Mouse (Mus musculus): ENCODE measurements around the gene Hpcal1.

Gene Hpcal1

GRCm38 (mm10) chr12:17690564-17691281 is at the start of gene Hpcal1:
Gene Hpcal1, plus strand, starts transcription at chr12:17690856.
- peak; percentile 93 for DNase-seq

DNA sequence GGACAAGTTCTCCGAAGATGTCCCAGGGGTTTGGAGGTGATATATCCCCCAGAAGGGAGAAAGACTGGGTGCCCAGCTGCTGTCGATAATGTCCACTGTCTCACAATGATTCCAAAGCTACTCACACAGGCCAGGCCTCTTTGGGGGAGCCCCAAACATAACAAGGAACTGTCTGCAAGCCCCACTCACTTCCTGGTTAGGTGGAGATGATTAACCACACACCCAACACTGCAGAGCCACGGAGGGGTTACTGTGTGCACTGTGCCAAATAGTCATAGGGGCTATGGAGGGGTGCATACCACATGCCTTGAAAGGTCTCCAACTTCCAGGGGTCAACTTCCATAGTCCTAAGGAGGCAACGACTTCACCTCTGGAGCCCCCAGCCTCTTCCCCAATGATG is 49.4 kb upstream of the Hpcal1 start:
- DNase-seq, result no peak

GRCm38 (mm10) chr12:17644385-17645222 is 46.1 kb upstream of the Hpcal1 start:
- no peak for DNase-seq

DNA sequence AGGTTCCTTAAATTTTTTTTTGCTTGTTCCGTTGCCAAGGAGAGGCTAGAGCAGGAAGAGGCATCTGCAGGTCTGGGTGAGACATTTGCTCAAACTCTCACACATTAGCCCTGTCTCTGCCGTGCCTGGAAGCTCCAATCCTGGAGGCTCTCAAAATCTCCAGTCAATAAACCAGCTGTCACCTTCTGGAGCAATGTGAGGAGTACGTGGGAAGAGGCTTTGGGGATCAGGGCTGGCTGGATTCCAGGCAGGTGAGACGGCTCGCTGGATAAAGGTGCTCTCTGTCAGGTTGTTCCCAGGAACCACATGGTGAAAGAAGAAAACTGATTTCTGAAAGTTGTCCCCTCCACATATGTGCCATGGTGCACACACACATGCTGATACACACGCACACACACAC is 44.2 kb upstream of the Hpcal1 start:
- DNase-seq, result no peak

- DNase-seq, result no peak
Observed at GRCm38 (mm10) chr12:17651223-17652095, 39.2 kb upstream of the Hpcal1 start.

DNA sequence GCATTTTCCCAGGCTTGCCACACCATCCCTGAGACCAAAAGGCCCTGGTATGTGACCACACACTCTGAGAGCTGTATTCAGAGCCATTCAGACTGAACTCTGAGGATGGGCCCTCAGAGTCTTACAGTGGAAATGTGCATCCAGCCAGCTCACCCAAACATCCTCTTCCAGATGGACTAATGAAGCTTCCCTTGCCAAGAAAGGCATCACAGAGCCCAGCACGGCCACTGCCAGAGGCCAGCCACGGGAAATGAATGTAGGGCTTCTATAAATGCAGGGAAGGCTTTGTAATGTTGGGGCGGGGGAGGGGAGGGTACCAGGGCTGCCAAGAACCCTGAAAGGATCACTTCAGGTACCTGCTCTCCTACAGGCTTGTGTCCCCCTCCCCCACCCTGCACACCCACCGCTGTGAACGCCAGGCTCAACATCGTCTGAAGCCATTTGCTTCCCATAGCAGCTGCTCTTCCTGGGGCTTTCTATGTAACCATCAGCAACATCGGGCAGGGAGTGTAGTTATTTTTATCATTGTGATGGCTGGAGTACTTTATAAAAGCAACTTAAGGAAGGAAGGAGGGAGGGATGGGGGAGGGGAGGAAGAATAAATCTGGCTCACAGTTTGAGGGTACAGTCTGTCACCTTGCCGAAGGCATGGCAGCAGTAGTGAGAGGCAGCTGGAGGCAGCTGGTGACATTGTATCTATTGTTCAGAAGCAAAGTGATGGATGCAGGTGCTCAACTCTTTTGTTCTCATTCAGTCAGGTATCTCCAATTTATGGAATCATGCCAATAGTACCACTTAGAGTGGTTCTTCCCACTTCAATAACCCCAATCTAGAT is 38.2 kb upstream of the Hpcal1 start:
- DNase-seq, result no peak

- DNase-seq, result no peak
Observed at GRCm38 (mm10) chr12:17653051-17653783, 37.4 kb upstream of the Hpcal1 start.

- no peak for DNase-seq
Observed at GRCm38 (mm10) chr12:17657561-17658195, 33.0 kb upstream of the Hpcal1 start.

DNA sequence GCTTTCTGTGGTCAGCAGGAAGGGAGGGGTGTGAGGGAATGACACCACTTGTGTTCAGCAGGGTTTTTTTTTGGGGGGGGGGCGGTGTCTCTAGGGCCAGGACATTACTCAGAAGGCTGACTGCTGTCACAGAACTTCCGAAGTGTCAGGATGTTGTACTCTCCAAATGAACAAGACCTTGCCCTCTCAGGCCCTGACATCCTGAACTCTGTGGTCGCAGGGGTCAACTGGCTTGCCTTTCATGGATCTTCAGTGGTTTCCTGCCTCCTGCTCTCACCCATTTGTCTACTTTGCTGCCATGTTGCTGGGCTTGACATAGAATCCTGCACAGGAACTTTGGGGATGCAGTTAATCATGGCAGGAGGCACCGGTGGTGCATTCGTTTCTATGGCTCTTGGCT is 32.1 kb upstream of the Hpcal1 start:
- DNase-seq, result no peak

DNA sequence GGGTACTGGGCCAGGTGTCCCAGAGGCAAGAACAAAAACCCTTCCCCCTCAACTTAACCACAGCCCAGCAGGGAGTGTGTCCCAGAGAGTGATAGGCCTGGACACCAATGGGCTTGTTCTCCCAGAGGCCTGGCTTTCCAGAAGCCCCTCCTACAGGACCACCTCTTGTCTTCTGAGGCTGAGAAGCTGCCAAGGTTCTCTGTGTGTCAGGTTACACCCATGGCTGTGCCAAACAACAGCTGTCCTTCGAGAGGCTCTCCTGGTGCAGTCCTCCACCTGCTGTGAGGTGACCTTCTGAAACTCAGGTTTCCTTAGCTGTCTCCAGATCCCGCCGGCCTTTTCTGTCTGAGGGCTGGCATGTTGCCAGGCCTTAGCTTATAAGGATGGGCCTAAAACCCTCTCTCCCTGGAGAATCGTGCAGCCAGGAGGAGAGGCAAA is 29.2 kb upstream of the Hpcal1 start:
- DNase-seq, result peak; percentile 51

GRCm38 (mm10) chr12:17663991-17664635 is 26.5 kb upstream of the Hpcal1 start:
- DNase-seq, result peak; percentile 49

DNA sequence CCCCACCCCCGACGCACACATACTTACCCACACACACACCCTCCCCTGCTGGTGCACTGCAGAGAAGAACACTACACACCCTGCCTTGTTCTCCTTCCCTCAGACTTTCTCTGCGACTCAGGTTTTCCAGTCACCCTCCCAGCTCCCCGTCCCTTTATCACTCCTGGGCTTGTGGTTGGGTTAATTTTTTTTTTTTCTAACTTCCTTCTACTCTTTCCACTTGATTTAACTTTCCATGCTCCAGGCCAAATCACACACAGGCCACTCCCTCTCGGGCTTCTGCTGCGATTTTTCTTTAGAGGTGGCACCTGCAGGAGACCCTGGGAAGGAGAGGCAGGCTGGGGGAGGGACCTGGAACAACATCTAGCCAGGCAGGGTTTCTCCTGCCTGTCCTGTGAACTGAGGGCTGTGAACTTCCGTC is 24.7 kb upstream of the Hpcal1 start:
- peak; percentile 87 for DNase-seq

DNA sequence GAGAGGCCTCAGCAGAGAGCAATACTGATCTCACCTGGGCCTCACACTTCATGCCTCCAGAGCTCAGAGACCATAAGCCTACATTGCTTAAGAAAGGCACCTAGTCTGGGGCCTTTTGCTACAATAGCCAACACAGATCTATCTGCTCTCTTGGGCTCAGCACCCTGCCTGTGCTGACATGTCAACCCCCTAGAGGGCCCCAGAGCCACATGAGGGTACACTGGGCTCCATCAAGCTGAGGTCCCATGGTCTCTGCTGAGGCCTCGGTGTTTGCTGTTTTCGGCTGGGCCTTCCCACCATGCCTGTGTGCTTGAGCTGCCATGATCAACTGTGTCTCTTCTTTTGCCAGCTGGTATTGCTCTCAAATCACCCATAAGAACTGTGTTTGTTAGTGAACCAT is 24.0 kb upstream of the Hpcal1 start:
- peak; percentile 52 for DNase-seq

GRCm38 (mm10) chr12:17673729-17674128 is 16.9 kb upstream of the Hpcal1 start:
- DNase-seq, result no peak

- no peak for DNase-seq
Observed at GRCm38 (mm10) chr12:17674182-17674812, 16.4 kb upstream of the Hpcal1 start.

DNA sequence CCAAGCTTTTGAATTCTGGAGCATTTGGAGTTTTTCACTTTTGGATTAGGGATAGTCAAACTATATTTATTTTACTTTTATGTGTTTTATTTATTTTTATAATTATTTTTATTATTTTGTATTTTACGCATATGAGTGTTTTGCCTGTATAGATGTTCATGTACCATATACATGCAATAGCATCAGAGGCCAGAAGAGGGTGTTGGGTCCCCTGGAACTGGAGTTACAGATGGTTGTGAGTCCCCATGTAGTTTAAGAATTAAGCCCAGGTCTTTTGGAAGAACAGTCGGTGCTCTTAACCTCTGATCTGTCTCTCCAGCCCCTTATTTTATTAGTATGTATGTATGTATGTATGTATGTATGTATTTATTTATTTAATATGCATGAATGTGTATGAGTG is 12.9 kb upstream of the Hpcal1 start:
- no peak for DNase-seq

- no peak for DNase-seq
Observed at GRCm38 (mm10) chr12:17679571-17679970, 11.1 kb upstream of the Hpcal1 start.

- DNase-seq, result no peak
Observed at GRCm38 (mm10) chr12:17682161-17682560, 8.5 kb upstream of the Hpcal1 start.

DNA sequence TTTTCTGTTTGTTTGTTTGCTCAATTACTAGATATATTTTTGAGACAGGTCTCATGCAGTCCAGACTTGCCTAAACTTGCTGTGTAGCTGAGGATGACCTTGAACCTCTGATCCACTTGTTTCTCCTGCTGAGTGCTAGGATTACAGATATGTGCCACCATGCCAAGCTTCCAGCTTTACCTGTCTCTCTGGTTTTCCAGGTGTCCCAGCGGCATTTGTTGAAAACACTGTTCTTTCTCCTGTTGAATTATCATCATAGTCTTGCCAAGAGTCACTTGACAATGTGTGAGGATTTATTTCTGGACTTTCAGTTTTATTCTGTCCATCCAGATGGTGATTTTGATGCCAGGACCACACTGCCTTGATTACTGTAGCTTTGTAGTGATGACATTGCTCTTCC is 6.3 kb upstream of the Hpcal1 start:
- no peak for DNase-seq

DNA sequence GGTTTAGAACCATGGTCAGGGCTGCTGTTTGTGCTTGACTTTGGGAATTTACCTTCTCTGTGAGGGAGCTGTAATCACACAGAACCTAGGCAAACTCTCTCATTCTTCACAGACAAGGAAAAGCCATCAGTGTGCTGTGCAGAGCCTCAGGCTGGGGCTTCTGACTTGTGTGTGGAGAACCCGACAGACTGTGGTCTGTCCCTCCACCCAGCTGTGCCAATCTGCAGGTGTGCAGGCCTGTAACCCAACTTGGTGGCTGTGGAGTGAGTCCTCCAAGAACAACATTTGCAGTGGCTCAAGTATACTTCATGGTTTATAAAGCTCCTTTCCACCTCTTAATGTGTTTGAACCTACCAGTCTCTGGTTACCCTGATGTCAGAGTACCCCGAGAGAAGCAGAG is 4.5 kb upstream of the Hpcal1 start:
- no peak for DNase-seq

Data from kidney, adult 11 months (tissue).